Mouse (Mus musculus): ENCODE data around the gene Slc35f1. TPM values are rescaled to one million over a fixed set of nuclear protein-coding genes. Genes with fewer than 3 reads are reported as not detected.

Gene Slc35f1
- polyA plus RNA-seq, 1 experiment from 2014 or later: 4.3 TPM

DNA sequence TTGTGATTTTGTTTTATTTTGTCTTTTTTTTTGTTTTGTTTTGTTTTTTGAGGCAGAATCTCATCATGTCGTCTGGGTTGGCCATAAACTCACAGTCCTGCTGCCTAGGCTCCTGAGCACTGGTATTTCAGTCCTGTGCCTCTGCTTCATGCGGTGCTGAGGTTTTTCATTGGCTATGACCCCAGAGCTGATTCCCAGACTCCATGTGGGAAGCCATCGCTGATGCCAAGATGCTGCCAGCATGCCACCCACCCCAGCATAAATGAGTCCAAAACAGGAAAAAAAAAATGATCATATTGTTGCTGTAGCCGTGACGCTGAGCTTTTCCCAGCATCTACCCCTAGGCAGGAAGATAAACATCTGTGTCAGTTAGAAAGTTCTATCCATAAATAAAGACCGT lies 434.0 kb downstream of the Slc35f1 start:
- Histone ChIP-seq H3K36me3 (no peaks in the 10 kb centered on the region), H3K4me3 (no peak overlapping the region), H3K27me3 (no peaks in the 10 kb centered on the region), H3K27ac (no peak overlapping the region), H3K4me2 (no peak overlapping the region), H3K9ac (no peak overlapping the region), H3K9me3 (no peaks in the 10 kb centered on the region), H3K4me1 (no peaks in the 10 kb centered on the region)
- WGBS: 74% methylated on average over 6 of the region's 6 CpGs
- ATAC-seq (ENCODE audit: insufficient number of reproducible peaks, insufficient read depth, low FRiP score, low TSS enrichment, low read depth): no peak

- Histone ChIP-seq H3K4me2 (no peak overlapping the region), H3K36me3 (no peaks in the 10 kb centered on the region), H3K27ac (no peak overlapping the region), H3K27me3 (no peaks in the 10 kb centered on the region), H3K4me1 (no peaks in the 10 kb centered on the region), H3K4me3 (no peak overlapping the region), H3K9me3 (no peaks in the 10 kb centered on the region), H3K9ac (no peak overlapping the region)
- 66% methylated on average over 1 of the region's 1 CpGs for WGBS
- no peak for ATAC-seq (ENCODE audit: insufficient number of reproducible peaks, insufficient read depth, low FRiP score, low TSS enrichment, low read depth)
Observed at GRCm38 (mm10) chr10:53132707-53133106, 442.4 kb downstream of the Slc35f1 start.

DNA sequence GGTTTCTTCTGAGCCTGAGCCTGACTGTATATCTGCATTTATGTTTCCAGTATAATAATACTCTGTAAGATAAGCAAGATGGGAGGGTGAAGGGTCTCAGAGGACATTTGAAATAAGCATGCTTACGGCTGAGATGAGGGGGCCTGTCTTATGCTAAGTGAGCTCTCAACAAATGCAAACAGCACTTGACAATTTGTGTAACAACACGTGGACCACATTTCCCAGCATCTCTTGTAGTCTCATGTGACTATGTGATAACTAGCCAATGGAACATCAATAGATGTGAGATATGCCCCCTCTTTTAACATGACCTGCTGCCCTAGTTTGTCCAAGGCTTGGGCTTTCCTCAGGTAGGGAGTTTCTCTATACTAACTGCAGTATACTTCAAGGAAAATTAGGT lies 460.0 kb downstream of the Slc35f1 start:
- no peaks in the 10 kb centered on the region for H3K36me3 ChIP-seq
- H3K9ac ChIP-seq: no peak overlapping the region
- no peaks in the 10 kb centered on the region for H3K4me1 ChIP-seq
- WGBS: 64% methylated on average over 2 of the region's 2 CpGs
- no peaks in the 10 kb centered on the region for H3K9me3 ChIP-seq
- H3K4me2 ChIP-seq: no peak overlapping the region
- ATAC-seq (ENCODE audit: insufficient number of reproducible peaks, insufficient read depth, low FRiP score, low TSS enrichment, low read depth): no peak
- H3K4me3 ChIP-seq: no peak overlapping the region
- H3K27me3 ChIP-seq: no peaks in the 10 kb centered on the region
- no peak overlapping the region for H3K27ac ChIP-seq

GRCm38 (mm10) chr10:53150916-53151315 lies 460.6 kb downstream of the Slc35f1 start:
- Histone ChIP-seq H3K27me3 (no peaks in the 10 kb centered on the region), H3K36me3 (no peaks in the 10 kb centered on the region), H3K4me1 (no peaks in the 10 kb centered on the region), H3K4me3 (no peak overlapping the region), H3K27ac (no peak overlapping the region), H3K9ac (no peak overlapping the region), H3K4me2 (no peak overlapping the region), H3K9me3 (no peaks in the 10 kb centered on the region)
- 71% methylated on average over 2 of the region's 2 CpGs for WGBS
- ATAC-seq (ENCODE audit: insufficient number of reproducible peaks, insufficient read depth, low FRiP score, low TSS enrichment, low read depth): no peak

DNA sequence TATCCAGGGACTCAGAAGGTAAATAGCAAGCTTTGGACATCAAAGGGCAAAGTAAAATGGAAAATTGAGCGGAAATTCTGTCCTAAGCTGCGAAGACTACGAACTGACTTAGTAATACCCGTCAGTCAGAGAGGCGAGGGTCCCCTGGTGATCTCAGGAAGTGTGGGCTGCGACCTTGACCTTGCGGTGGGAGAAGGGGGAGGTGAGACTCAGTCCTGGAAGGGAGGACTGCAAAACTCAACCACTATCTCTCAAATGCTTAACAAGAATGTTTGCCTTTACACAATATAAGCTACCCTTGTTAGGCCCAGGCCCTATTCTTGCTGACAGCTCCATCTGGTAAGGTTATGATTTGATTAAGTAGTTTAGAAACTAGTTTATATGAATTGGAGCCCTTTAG lies 466.0 kb downstream of the Slc35f1 start:
- H3K9me3 ChIP-seq: no peaks in the 10 kb centered on the region
- H3K27me3 ChIP-seq: no peaks in the 10 kb centered on the region
- no peak overlapping the region for H3K4me2 ChIP-seq
- H3K27ac ChIP-seq: no peak overlapping the region
- no peak overlapping the region for H3K4me3 ChIP-seq
- no peaks in the 10 kb centered on the region; the same call in 1 of the 2 replicates for H3K4me1 ChIP-seq
- no peak overlapping the region for H3K9ac ChIP-seq
- no peak for ATAC-seq (ENCODE audit: insufficient number of reproducible peaks, insufficient read depth, low FRiP score, low TSS enrichment, low read depth)
- no peaks in the 10 kb centered on the region for H3K36me3 ChIP-seq
- WGBS: 26% methylated on average over 7 of the region's 7 CpGs

DNA sequence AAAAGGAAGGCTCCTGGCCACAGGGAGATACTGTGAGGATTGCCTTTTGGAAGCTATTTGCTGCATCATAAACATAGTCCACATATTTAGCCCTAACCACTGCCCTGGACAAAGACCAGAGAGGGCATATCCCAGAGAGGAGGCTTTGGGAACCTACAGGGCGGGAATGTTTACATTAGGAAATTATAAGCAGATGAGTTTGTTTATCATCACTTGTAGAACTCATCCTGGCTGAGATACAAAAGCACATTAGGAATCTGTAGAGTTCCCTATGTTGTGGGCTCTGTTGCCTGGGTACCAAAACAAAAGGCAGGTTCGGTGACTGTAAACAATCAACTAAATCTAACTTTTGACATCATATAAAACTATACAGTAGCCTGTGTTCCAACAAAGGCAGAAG lies 467.4 kb downstream of the Slc35f1 start:
- Histone ChIP-seq H3K4me1 (no peaks in the 10 kb centered on the region; the same call in 1 of the 2 replicates), H3K9me3 (no peaks in the 10 kb centered on the region), H3K9ac (no peak overlapping the region), H3K36me3 (no peaks in the 10 kb centered on the region), H3K27ac (no peak overlapping the region), H3K4me2 (no peak overlapping the region), H3K27me3 (no peaks in the 10 kb centered on the region), H3K4me3 (no peak overlapping the region)
- no peak for ATAC-seq (ENCODE audit: insufficient number of reproducible peaks, insufficient read depth, low FRiP score, low TSS enrichment, low read depth)
- WGBS: 64% methylated on average over 2 of the region's 2 CpGs

Data from embryonic facial prominence, embryonic 13.5 days (tissue).